Mouse (Mus musculus) forebrain, embryonic 10.5 days (tissue): ENCODE data around the gene Hnrnpa3. TPM values are rescaled to one million over a fixed set of nuclear protein-coding genes. Genes with fewer than 3 reads are reported as not detected.
"Not testable (repeated sequence)": the region's sequence is repeated elsewhere in the genome, so short reads cannot be mapped to it uniquely, and the experiment has no call there.

Experiments used
- DNase-seq: peaks from one replicate; pipeline ENCODE4 v3.0.0-alpha.2; 2017; ENCODE audit warnings: low spot score; ENCODE audit errors: extremely low spot score
- H3K27ac ChIP-seq: fragments of 300-500 bp; sonication (generic); 2 replicates; pipeline ENCODE4 v1.5.1; 2016; ENCODE audit warnings: mild to moderate bottlenecking
- H3K27me3 ChIP-seq: fragments of 300-500 bp; sonication (generic); 2 replicates; pipeline ENCODE4 v1.6.1; 2016; ENCODE audit warnings: mild to moderate bottlenecking; ENCODE audit not compliant: poor library complexity, severe bottlenecking
- H3K36me3 ChIP-seq: fragments of 300-500 bp; sonication (generic); replicated peaks from 2 replicates; pipeline ENCODE4 v1.6.1; 2016; ENCODE audit warnings: mild to moderate bottlenecking, moderate library complexity
- H3K4me1 ChIP-seq: fragments of 300-500 bp; sonication (generic); 2 replicates; pipeline ENCODE4 v1.6.1; 2016
- H3K4me3 ChIP-seq: fragments of 300-500 bp; sonication (generic); 2 replicates; pipeline ENCODE4 v1.5.1; 2016; ENCODE audit warnings: mild to moderate bottlenecking, moderate library complexity
- H3K9me3 ChIP-seq: fragments of 300-500 bp; sonication (generic); 2 replicates; pipeline ENCODE4 v1.6.1; 2016; ENCODE audit warnings: mild to moderate bottlenecking, moderate library complexity
- WGBS: fragments of 180-500 bp; shearing (Covaris S2); methylation state at CpG from one replicate; pipeline ENCODE4 v1.1.7; 2016; 5-methylcytosine and 5-hydroxymethylcytosine counted together
- polyA plus RNA-seq: library from polyadenylated mRNA; unstranded; fragments of >200 nt; fragmentation: Nextera tagmentation; extraction: Ambion mirVana; gene quantifications from 2 replicates; pipeline ENCODE4 v1.2.1, GENCODE M21; 2016

Gene Hnrnpa3
- polyA plus RNA-seq, 1 experiment from 2014 or later: 405 TPM

DNA sequence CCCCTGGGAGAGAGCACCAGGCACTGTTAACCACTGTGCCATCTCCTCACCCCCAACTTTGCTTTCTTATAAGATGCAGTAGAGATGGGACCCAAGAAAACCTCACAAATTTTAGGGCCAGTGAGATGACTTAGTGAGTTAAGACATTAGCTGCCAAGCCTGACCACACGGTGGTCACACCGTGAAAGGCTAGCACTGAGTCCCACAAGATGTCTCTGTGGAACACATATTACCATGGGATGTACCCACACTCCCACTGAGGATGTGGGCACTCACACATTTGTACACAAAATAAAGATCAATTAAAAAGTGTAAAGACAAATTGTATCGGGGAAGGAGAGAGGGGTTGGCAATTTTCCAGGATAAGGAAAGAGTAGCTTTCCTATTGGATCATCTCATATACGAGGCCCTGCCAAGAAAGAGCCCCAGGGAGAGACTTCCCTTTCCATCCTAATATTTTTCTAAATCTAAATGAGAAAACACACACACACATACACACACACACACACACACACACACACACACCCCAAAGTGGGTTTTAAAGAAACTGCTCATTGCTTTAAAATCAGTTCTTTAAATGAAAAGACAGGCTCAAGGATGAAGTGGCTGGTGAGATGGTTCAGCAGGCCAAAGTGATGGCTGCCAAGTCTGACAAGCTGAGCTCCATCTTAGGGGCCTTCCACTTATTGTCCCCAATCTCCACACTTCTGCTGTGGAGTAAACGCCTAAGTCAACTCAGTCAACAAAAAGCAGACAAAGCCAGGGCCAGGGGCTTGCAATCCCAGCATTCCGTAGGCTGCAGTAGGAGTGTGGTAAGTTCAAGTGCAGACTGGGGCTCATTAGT is 32.2 kb upstream of the Hnrnpa3 start:
- H3K36me3 ChIP-seq: no peaks in the 10 kb centered on the region
- no peak for DNase-seq
- 88% methylated on average over 6 of the region's 6 CpGs for WGBS
- no peaks in the 10 kb centered on the region for H3K9me3 ChIP-seq
- no peaks in the 10 kb centered on the region for H3K4me1 ChIP-seq
- H3K4me3 ChIP-seq: no peak overlapping the region
- no peak overlapping the region for H3K27ac ChIP-seq
- no peaks in the 10 kb centered on the region for H3K27me3 ChIP-seq

DNA sequence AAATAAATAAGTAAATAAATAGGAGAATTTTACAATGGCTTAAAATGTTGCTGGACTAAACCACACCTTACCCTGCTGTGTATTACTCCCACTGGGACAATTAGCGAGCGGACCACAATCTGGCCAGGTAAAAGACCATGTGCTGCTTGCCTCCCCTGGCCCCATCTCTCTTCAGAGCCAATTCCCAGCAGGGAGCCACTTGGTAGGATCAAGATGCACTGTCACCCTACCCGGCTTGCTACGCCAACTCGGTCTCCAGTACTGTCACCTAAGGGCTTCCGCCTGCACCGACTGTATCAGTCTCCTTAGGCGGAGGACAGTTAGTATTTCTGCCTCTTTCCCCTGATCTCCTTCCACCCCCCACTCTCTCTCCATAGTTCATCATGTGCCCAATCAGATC is 30.6 kb upstream of the Hnrnpa3 start:
- no peaks in the 10 kb centered on the region for H3K4me1 ChIP-seq
- H3K4me3 ChIP-seq: no peak overlapping the region
- H3K27ac ChIP-seq: no peak overlapping the region
- WGBS: 94% methylated on average over 8 of the region's 8 CpGs
- H3K9me3 ChIP-seq: no peaks in the 10 kb centered on the region
- DNase-seq: no peak
- H3K27me3 ChIP-seq: no peaks in the 10 kb centered on the region
- H3K36me3 ChIP-seq: no peaks in the 10 kb centered on the region

DNA sequence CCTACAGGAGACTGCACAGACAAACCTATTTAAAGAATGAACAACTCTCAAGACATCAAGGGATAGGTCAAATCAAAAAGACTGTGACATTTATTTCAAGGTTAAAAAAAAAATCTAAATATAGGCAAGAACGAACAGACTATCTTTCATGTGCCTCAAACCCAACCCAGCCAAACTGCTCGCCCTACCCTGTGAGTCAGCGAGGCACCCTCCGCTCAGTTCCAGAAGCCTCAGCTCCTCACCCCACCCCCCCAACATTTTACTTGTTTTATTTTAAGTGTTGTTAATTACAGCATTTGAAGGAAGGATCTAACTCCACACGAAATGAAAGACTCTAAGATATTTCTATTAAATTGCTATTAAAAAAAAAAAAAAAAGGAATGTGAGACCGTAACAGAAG is 27.6 kb upstream of the Hnrnpa3 start:
- Histone ChIP-seq H3K4me3 (no peak overlapping the region), H3K27me3 (no peaks in the 10 kb centered on the region), H3K9me3 (no peaks in the 10 kb centered on the region), H3K27ac (no peak overlapping the region), H3K36me3 (no peaks in the 10 kb centered on the region), H3K4me1 (peaks cover 4% of the 10 kb centered on the region; the same call in 1 of the 2 replicates)
- WGBS: 90% methylated on average over 6 of the region's 6 CpGs
- DNase-seq: no peak

DNA sequence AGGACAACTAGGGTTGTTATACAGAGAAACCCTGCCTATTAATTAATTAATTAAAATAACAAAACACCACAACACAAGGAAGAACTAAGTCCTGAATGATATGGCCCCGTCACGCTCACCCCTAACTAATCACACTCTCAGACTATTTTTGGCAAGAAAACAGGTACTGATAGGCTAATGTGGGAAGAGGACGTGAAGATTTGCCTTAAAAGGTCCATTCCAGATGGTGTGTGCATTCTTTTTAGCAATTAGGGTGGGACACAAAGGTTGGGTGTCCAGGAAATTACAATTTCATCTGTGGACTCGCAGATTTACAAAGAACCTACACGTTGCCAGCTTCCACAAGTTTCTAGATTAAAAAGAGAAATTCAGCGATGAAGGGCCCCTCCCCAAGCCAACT is 27.0 kb upstream of the Hnrnpa3 start:
- WGBS: 87% methylated on average over 6 of the region's 6 CpGs
- Histone ChIP-seq H3K4me1 (peaks cover 4% of the 10 kb centered on the region; the same call in 1 of the 2 replicates), H3K27me3 (no peaks in the 10 kb centered on the region), H3K36me3 (no peaks in the 10 kb centered on the region), H3K4me3 (no peak overlapping the region), H3K9me3 (no peaks in the 10 kb centered on the region), H3K27ac (no peak overlapping the region)
- no peak for DNase-seq

DNA sequence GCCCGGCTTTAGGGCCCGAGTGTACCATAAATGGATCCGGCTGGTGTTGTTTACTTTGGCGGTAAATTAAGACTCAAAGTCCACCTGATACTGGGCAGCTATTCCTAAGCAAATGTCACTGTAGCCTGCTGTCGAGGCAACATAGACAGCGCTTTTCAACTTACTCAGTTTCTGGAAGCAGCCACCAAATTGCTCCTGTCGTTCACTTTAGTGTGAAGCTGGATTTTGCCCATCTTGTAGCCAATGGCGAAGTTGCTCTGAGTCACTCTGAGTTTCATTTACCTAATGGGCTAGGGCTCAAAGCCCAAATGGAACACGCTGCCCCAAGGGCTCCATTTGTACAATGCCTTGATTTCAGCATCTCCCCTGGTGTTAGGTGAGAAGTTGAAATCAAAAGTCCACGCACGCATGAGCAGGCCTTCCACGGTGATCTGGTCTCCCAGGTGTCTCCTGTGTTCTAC is 26.3 kb upstream of the Hnrnpa3 start:
- no peak overlapping the region for H3K4me3 ChIP-seq
- H3K9me3 ChIP-seq: no peaks in the 10 kb centered on the region
- DNase-seq: no peak
- H3K4me1 ChIP-seq: peaks cover 4% of the 10 kb centered on the region; the same call in 1 of the 2 replicates
- no peaks in the 10 kb centered on the region for H3K36me3 ChIP-seq
- no peaks in the 10 kb centered on the region for H3K27me3 ChIP-seq
- WGBS: 93% methylated on average over 12 of the region's 12 CpGs
- no peak overlapping the region for H3K27ac ChIP-seq

DNA sequence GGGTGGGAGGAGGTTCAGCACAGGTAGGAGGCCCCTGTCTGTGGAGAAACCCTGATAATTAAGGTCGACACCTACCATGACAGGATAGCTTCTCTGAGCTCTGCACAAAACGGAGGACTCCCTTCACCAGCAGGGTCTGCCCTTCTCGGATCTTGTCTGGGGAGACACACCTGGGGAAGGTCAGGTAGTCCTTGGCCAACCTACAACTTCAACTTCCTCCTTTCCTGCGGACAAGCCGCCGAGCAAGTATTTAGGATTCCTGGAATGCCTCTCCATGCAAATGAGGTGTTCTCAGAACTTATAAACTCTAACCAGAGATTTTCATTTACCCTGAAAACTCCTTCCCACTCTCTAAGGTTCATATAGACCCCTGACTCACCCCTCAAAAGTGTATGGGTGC is 25.7 kb upstream of the Hnrnpa3 start:
- DNase-seq: no peak
- Histone ChIP-seq H3K27me3 (no peaks in the 10 kb centered on the region), H3K27ac (no peak overlapping the region), H3K36me3 (no peaks in the 10 kb centered on the region), H3K4me1 (peaks cover 4% of the 10 kb centered on the region; the same call in 1 of the 2 replicates), H3K9me3 (no peaks in the 10 kb centered on the region), H3K4me3 (no peak overlapping the region)
- WGBS: 89% methylated on average over 6 of the region's 6 CpGs

DNA sequence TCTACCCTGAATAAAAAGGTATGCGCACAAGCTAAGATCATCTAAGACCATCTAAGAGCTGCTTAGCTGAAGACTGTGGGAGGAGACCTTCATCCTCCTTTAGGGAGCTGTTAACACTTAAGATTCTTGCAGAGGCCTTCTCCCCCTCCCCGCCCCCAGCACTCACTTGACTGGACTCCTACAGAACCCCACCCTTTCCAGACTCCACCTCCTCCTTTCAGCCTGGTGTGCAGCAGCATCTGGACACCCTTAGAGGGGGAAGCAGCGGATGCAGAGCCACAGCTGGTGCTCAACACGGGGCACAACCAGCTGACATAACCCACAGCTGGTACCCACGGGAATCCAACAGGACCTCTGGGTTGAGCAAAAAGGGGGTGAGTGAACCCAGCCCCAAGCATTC is 25.3 kb upstream of the Hnrnpa3 start:
- Histone ChIP-seq H3K27ac (no peak overlapping the region), H3K36me3 (no peaks in the 10 kb centered on the region), H3K9me3 (no peaks in the 10 kb centered on the region), H3K27me3 (no peaks in the 10 kb centered on the region), H3K4me1 (peaks cover 4% of the 10 kb centered on the region; the same call in 1 of the 2 replicates), H3K4me3 (no peak overlapping the region)
- 86% methylated on average over 5 of the region's 5 CpGs for WGBS
- DNase-seq: no peak

DNA sequence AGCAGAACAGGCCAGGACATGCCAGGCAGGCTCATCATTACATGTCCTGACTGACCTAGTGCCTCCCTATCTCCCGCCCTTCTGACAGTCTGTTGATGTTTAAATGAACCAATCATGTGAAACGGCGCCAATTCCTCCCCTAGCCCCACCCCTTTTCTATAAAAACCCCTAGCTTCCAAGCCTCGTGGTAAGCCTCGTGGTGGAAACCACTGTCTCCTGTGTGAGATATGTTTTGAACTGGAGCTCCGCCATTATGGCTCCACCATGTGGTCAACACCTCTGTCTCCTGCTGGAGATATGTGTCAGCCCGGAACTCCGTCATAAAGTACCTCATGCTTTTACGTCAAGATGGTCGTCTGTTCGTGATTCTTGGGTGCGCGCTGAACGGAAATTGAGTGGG is 24.6 kb upstream of the Hnrnpa3 start:
- not testable (repeated sequence) for H3K36me3 ChIP-seq, DNase-seq, H3K4me3 ChIP-seq, H3K9me3 ChIP-seq, H3K27me3 ChIP-seq, H3K27ac ChIP-seq, H3K4me1 ChIP-seq
- 95% methylated on average over 14 of the region's 14 CpGs for WGBS

DNA sequence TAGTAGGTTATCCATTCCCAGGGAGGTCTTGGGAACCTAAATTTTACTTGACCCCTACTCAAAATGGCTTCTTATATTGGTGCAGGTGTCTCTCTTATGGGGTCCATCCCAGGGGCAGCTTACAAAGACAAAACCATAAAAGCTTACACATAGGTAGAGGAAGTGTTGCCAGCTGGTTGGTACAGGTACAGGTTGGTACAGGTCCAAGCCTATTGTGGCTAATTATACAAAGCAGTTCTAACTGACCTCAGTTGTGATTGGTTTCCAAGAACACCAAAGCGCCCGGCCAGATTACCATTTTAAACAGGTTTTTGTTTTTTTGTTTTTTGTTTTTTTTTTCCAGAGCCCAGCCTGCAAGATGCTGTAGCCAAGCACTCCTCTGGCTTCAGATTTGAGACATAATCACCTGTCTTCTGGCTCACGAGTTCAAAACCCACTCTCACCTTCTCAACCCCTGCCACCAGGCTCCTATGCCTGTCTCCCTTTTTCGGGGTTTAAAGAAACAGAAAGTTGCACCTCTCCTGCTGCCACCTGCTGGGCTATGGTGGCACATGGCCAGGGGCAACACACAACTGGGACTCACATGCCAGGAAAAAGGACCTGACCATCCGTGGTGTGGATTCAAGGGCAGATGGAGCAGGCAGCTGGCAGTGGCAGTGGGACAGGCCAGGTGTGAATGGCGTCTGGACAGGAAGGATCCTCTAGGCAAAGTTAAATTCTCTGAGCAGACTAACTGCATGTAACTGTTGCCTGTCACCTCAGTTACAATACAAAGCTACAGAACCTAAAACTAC is 22.6 kb upstream of the Hnrnpa3 start:
- DNase-seq: no peak
- H3K4me3 ChIP-seq: no peak overlapping the region
- WGBS: 82% methylated on average over 6 of the region's 6 CpGs
- H3K36me3 ChIP-seq: no peaks in the 10 kb centered on the region
- peaks cover 4% of the 10 kb centered on the region; the same call in 1 of the 2 replicates for H3K4me1 ChIP-seq
- no peaks in the 10 kb centered on the region for H3K9me3 ChIP-seq
- H3K27ac ChIP-seq: no peak overlapping the region
- H3K27me3 ChIP-seq: no peaks in the 10 kb centered on the region

DNA sequence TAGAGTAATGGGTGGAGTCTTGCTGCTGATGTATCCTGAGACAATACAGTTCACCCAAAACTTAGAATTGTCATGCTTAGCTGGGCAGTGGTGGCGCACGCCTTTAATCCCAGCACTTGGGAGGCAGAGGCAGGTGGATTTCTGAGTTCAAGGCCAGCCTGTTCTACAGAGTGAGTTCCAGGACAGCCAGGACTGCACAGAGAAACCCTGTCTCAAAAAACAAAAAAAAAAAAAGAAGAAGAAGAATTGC is 22.1 kb upstream of the Hnrnpa3 start:
- 98% methylated on average over 2 of the region's 2 CpGs for WGBS
- DNase-seq, H3K4me3 ChIP-seq, H3K4me1 ChIP-seq, H3K9me3 ChIP-seq, H3K27me3 ChIP-seq, H3K36me3 ChIP-seq, H3K27ac ChIP-seq: not testable (repeated sequence)

DNA sequence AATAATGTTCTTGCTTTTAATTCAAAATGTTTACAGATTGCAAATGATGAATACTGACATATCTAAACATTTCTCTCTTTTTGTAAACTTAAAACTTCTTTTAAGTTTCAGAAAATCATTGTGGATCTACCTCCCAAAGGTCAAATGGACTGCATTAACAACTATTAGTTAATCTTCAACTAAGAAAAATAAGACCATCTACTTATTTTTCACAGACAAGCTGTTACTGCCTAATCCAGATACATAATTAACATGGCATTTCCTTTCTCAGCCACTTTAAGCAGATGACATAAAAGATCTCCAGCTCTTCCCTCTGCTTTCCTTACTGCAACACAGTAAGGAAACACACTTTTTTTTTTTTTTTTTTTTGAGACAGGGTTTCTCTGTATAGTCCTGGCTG is 21.7 kb upstream of the Hnrnpa3 start:
- Histone ChIP-seq H3K9me3 (no peaks in the 10 kb centered on the region), H3K36me3 (no peaks in the 10 kb centered on the region), H3K4me3 (no peak overlapping the region), H3K27me3 (no peaks in the 10 kb centered on the region), H3K4me1 (peaks cover 4% of the 10 kb centered on the region; the same call in 1 of the 2 replicates), H3K27ac (no peak overlapping the region)
- no peak for DNase-seq

DNA sequence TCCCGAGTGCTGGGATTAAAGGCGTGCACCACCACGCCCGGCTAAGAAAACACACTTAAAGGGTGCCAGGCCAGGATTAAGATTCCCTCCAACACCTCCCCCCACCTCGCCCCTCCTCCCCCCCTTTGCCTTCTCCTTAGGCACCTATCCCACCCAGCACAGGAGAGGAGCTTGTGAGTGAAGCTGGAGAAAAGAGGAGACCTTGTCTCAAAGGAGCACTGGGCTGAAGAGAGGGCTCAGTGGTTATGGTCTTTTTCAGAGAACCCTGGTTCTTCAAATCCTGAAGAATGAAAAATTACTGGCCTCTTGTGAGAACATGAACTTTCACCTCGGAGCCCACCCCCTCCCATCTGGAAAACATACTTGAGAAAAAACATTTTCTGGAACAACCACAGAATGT is 21.2 kb upstream of the Hnrnpa3 start:
- not testable (repeated sequence) for H3K4me3 ChIP-seq, H3K27ac ChIP-seq, H3K4me1 ChIP-seq, H3K27me3 ChIP-seq, H3K9me3 ChIP-seq, DNase-seq, H3K36me3 ChIP-seq
- WGBS: 87% methylated on average over 6 of the region's 6 CpGs

DNA sequence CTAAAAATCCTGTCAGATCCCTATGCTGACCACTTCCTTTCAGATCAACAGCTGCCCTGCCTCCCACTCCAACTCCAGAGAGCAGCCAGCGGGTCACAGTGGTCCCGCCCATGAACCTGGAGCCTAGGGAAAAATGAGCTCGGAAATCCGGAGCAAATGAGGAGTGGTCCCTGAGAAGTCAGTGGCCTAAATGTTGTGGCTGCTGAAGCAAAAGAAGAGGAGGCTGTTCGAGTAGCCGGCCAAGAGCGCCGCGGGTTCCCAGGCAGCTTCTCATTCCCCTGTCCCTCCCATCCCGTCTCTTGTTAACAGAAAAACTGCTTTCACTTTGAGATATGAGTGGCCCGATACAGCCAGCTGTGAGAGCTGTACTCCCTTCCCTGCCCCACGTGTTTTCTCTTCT is 19.5 kb upstream of the Hnrnpa3 start:
- 71% methylated on average over 11 of the region's 12 CpGs for WGBS
- not testable (repeated sequence) for H3K27me3 ChIP-seq, H3K27ac ChIP-seq, H3K9me3 ChIP-seq, H3K4me3 ChIP-seq, H3K36me3 ChIP-seq, DNase-seq, H3K4me1 ChIP-seq
